Mouse (Mus musculus) midbrain, embryonic 16.5 days (tissue): ENCODE measurements around the gene Fbh1. TPM values are rescaled to one million over a fixed set of nuclear protein-coding genes. Genes with fewer than 3 reads are reported as not detected.
A peak's percentile ranks its signal among the peaks of the same experiment; 100 is the strongest.
"Not testable (repeated sequence)": the region's sequence is repeated elsewhere in the genome, so short reads cannot be mapped to it uniquely, and the experiment has no call there.

Experiments
- ATAC-seq: fragments of 200-750 bp; cut with Nextera tagmentation; 2 replicates; pipeline ENCODE4 v1.8.0; 2017; ENCODE audit warnings: moderate TSS enrichment
- H3K27ac ChIP-seq: fragments of 300-500 bp; sonication (generic); 2 replicates; pipeline ENCODE4 v1.5.1; 2014; ENCODE audit warnings: mild to moderate bottlenecking, low read length, mixed read lengths
- H3K27me3 ChIP-seq: fragments of 300-500 bp; sonication (generic); 2 replicates; pipeline ENCODE4 v1.6.1; 2014; ENCODE audit warnings: low read depth, low read length, mixed read lengths; ENCODE audit not compliant: control insufficient read depth, insufficient read depth
- H3K36me3 ChIP-seq: fragments of 300-500 bp; sonication (generic); 2 replicates; pipeline ENCODE4 v1.6.1; 2014; ENCODE audit warnings: mild to moderate bottlenecking, low read length, moderate library complexity, mixed read lengths; ENCODE audit not compliant: control insufficient read depth, insufficient read depth
- H3K4me1 ChIP-seq: fragments of 300-500 bp; sonication (generic); 2 replicates; pipeline ENCODE4 v1.6.1; 2014; ENCODE audit warnings: mild to moderate bottlenecking, low read length, mixed read lengths; ENCODE audit not compliant: control insufficient read depth, insufficient read depth
- H3K4me2 ChIP-seq: fragments of 300-500 bp; sonication (generic); 2 replicates; pipeline ENCODE4 v1.6.1; 2014; ENCODE audit warnings: mild to moderate bottlenecking, low read length, mixed read lengths
- H3K4me3 ChIP-seq: fragments of 300-500 bp; sonication (generic); 2 replicates; pipeline ENCODE4 v1.5.1; 2014; ENCODE audit warnings: low read depth, mild to moderate bottlenecking, low read length, moderate library complexity, mixed read lengths
- H3K9ac ChIP-seq: fragments of 300-500 bp; sonication (generic); 2 replicates; pipeline ENCODE4 v1.6.1; 2014; ENCODE audit warnings: low read depth, low read length, mixed read lengths
- H3K9me3 ChIP-seq: fragments of 300-500 bp; sonication (generic); replicated peaks from 2 replicates; pipeline ENCODE4 v1.6.1; 2014; ENCODE audit warnings: mild to moderate bottlenecking, low read length, mixed read lengths; ENCODE audit not compliant: control insufficient read depth, poor library complexity, severe bottlenecking
- WGBS: fragments of 180-500 bp; shearing (Covaris S2); extraction: QIAGEN DNeasy Blood & Tissue Kit; methylation state at CpG from one replicate; pipeline ENCODE4 v1.1.7; 2014; 5-methylcytosine and 5-hydroxymethylcytosine counted together
- polyA plus RNA-seq: library from polyadenylated mRNA; unstranded; fragments of >200 nt; fragmentation: Nextera tagmentation; extraction: Ambion mirVana; gene quantifications from 2 replicates; pipeline ENCODE4 v1.2.1, GENCODE M21; 2015

Fbh1 gene
- polyA plus RNA-seq, 1 experiment from 2014 or later = 128 TPM

DNA sequence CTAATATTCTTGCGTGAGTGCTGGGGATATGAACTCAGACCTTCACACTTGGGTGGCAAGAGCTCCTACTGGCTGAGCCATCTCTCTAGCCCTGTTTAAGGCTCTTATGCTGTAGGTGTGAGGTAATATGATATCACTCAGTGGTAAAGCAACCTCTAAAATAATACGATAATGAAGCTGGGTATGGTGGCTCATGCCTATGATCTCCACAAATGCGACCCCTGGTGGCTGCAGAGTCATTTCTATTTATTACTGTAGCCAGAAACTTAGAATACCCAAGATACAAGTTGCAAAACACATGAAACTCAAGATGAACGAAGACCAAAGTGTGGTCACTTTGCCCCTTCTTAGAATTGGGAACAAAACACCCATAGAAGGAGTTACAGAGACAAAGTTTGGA, 67.3 kb downstream of the Fbh1 start:
- not testable (repeated sequence) for H3K27ac ChIP-seq, H3K9me3 ChIP-seq, H3K4me2 ChIP-seq, H3K9ac ChIP-seq, ATAC-seq, H3K36me3 ChIP-seq, H3K4me3 ChIP-seq
- WGBS = 51% methylated on average over 4 of the region's 4 CpGs
- H3K4me1 ChIP-seq = peaks cover 10% of the 10 kb centered on the region
- H3K27me3 ChIP-seq = peaks cover 18% of the 10 kb centered on the region

DNA sequence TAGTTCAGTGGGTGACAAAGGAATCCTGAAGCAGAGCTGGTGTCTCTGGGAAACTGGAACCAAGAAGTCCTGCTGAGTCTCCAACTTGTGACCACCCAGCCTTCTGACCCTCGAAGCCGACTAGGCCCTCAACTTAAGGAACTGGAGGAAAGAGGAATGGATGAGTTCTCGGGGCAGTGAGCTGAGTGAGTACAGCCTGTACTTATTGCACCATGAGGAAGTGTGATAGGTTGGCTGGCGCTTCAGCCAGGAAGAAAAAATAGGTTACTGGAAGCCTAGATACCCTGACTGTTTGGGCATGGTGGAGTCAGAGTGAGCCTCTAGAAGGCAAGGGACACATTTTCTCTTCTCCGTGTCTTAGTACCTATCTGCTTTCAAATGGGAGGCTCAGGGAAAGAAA, 68.8 kb downstream of the Fbh1 start:
- Histone ChIP-seq H3K9ac (no peak overlapping the region), H3K4me2 (no peak overlapping the region), H3K27me3 (peaks cover 20% of the 10 kb centered on the region), H3K36me3 (no peaks in the 10 kb centered on the region), H3K27ac (no peak overlapping the region), H3K4me3 (no peak overlapping the region), H3K9me3 (no peaks in the 10 kb centered on the region), H3K4me1 (peaks cover 12% of the 10 kb centered on the region)
- WGBS = 89% methylated on average over 5 of the region's 5 CpGs
- no peak for ATAC-seq

DNA sequence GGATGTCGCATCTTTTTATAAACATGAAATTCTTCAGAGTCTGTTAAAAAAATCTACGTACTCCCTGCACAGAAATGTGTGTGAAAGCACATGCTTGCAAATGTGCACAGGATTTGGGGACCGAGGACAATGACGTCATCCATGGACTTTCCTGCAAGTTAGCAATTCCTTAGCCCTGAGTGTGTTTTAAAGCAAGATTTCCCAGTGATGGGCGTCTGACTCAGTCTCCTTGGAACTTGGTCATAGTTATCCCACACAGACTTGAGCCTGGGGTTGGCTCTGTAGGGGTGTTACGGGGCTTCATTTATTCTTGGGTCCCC, 70.7 kb downstream of the Fbh1 start:
- no peak for ATAC-seq
- WGBS = 38% methylated on average over 6 of the region's 6 CpGs
- H3K4me3 ChIP-seq = no peak overlapping the region

DNA sequence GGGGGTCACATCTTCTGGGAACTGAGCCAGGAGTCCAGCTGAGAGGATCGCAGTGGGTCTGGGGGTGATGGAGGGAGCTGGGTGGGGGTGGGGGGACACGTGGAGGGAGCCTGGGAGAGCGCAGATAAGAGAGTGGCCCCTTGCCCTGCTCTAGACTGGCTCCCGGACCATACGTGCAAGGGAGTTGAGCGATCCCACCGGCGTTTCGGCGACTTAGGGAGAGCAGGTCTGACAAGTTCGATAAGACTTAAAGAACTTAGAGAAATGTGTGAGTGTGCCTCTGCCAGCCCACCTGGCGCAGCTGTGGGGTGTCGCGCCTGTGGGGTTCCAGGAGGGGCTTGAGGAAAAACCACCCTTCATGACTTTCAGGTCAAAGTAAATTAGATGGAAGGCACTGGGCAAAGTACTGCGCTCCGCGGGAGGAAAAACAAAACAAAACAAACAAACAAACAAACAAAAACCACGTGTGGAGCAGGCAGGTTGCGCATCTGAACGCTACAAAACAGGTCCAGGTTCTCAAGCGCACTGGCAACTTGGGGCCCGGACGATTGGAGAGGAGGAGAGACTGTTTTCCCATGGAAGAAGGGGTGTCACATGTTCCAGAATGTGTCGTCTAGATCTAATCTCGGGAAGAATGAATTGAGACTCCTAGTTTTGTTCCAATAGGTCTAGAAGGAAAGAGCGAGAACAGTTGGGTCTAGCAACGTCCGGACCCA, 71.2 kb downstream of the Fbh1 start:
- peak; percentile 75 for ATAC-seq
- peak overlapping the region; percentile 63 for H3K9ac ChIP-seq
- WGBS = 3% methylated on average over 28 of the region's 28 CpGs

More for the DNA sequence above, 70.7 kb downstream of the Fbh1 start:
- peak overlapping the region; percentile 100 for H3K4me2 ChIP-seq
- peaks cover 20% of the 10 kb centered on the region for H3K27me3 ChIP-seq
- H3K9me3 ChIP-seq = no peaks in the 10 kb centered on the region
- H3K9ac ChIP-seq = no peak overlapping the region
- H3K4me1 ChIP-seq = peaks cover 12% of the 10 kb centered on the region
- no peaks in the 10 kb centered on the region for H3K36me3 ChIP-seq
- no peak overlapping the region for H3K27ac ChIP-seq

DNA sequence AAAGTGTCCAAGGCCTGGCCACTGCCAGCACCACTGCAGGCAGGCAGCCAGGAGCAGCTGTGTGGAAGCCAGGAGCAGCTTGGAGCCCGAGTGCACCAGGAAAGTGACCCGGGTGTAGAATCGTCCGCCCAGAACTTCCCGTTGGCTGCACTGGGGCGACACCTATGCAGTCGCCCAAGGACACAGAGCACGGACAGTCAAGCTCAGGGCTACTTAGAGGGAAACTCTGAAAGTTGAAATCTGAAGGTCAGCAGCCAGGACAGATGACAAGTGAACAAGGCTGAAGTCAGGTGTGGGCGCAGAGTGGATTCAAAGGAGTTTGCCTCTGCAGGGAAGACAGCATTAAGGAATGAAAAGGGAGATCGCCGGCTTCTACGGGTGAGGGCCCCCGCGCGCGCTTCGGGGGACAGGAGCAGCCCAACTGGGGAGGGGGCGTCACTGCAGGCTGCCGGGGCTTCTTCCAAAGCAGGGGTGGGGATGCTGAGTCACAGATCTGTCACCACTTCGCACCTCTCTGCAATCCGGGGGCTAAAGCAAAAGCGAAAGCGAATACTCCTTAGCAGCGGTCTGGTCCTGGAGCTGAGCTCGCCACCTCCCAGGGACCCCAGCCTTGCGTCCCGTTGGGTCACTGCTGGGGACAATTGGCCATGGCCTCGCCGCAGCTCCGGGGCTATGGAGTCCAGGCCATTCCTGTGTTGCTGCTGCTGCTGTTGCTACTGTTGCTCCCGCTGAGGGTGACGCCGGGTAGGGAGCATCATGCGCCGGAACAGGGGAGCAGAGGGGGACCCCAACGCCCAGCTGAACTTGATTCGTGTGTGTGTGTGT, 72.0 kb downstream of the Fbh1 start, which contains the start of gene Il15ra:
TSS of gene Il15ra (plus strand) at position 90 of the 825 bp plus-strand sequence.
- Histone ChIP-seq H3K9me3 (no peaks in the 10 kb centered on the region), H3K36me3 (no peaks in the 10 kb centered on the region), H3K4me1 (peaks cover 12% of the 10 kb centered on the region), H3K27me3 (peaks cover 20% of the 10 kb centered on the region), H3K4me2 (peak within 1 kb of the TSS; percentile 100), H3K4me3 (peak within 1 kb of the TSS; percentile 53), H3K9ac (peak within 1 kb of the TSS; percentile 63), H3K27ac (no peak within 1 kb of the TSS)
- peak; percentile 82 for ATAC-seq
- WGBS = under 1% methylated on average over 36 of the region's 37 CpGs

More for the DNA sequence above, 71.2 kb downstream of the Fbh1 start:
- H3K27me3 ChIP-seq = peaks cover 20% of the 10 kb centered on the region
- H3K4me2 ChIP-seq = peak overlapping the region; percentile 100
- H3K36me3 ChIP-seq = no peaks in the 10 kb centered on the region
- H3K27ac ChIP-seq = no peak overlapping the region
- peak overlapping the region; percentile 53 for H3K4me3 ChIP-seq
- H3K9me3 ChIP-seq = no peaks in the 10 kb centered on the region
- peaks cover 12% of the 10 kb centered on the region for H3K4me1 ChIP-seq

DNA sequence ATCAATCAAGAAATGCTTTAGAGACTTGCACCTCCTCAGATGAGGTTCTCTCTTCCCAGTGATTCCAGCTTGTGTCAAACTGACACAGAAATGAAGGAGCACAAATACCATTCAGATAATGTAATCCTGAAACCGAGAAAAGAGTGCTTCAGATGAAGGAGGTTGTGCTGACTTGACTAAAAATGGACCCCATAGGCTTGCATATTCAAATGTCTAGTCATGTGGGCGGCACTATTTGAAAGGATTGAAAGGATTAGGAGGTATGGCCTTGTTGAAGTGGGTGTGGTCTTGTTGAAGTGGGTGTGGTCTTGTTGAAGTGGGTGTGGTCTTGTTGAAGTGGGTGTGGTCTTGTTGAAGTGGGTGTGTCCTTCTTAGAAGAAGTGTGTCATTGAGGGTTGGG, 77.5 kb downstream of the Fbh1 start:
- Histone ChIP-seq H3K9ac (no peak overlapping the region), H3K4me3 (no peak overlapping the region), H3K27me3 (peaks cover under 1% of the 10 kb centered on the region; the same call in 1 of the 2 replicates), H3K9me3 (no peaks in the 10 kb centered on the region), H3K4me2 (no peak overlapping the region), H3K27ac (no peak overlapping the region), H3K4me1 (no peaks in the 10 kb centered on the region), H3K36me3 (no peaks in the 10 kb centered on the region)
- 94% methylated on average over 2 of the region's 2 CpGs for WGBS
- ATAC-seq = no peak

DNA sequence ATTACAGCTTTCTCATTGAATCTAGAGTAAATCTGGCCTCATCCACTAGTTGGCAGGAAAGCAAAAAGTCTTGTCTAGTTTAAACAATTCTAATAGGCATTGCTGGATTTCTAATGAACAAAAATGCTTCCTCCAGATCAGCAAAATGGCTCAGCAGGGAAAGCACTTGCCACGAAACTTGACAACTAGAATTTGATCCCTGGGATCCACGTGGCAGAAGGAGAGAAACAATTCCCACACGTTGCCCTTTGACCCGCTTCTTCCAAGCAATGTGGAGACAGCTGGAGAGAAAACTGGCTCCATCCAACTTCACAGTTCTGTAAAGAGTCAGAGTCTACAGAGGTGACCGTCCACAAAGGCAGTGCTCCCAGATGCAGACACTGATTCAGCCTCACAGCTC, 78.4 kb downstream of the Fbh1 start:
- Histone ChIP-seq H3K4me1 (no peaks in the 10 kb centered on the region), H3K27ac (no peak overlapping the region), H3K4me2 (no peak overlapping the region), H3K27me3 (no peaks in the 10 kb centered on the region), H3K36me3 (no peaks in the 10 kb centered on the region), H3K9ac (no peak overlapping the region), H3K9me3 (no peaks in the 10 kb centered on the region), H3K4me3 (no peak overlapping the region)
- ATAC-seq = no peak
- 61% methylated on average over 5 of the region's 5 CpGs for WGBS

DNA sequence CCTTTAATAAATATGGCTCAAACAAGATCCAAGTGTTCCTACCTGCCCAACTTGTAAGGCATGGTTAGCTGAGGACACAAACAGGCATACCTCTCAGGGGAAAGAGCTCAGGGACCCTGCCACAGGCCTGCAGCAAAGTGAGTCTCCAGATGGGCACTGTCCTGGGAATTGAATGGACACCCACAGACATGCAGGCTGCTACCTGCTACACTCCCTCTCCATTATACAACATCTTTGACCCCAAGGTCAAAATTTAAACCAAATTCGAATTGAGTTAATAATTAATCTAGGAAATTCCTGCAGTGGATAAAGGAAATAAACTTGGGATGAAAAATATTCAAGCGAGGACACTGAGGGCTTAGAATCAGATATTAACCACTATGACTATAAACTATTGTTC, 81.5 kb downstream of the Fbh1 start:
- ATAC-seq = no peak
- WGBS = 73% methylated on average over 2 of the region's 2 CpGs
- Histone ChIP-seq H3K27ac (no peak overlapping the region), H3K4me2 (no peak overlapping the region), H3K27me3 (no peaks in the 10 kb centered on the region), H3K9ac (no peak overlapping the region), H3K9me3 (no peaks in the 10 kb centered on the region), H3K4me1 (no peaks in the 10 kb centered on the region), H3K4me3 (no peak overlapping the region), H3K36me3 (no peaks in the 10 kb centered on the region)

DNA sequence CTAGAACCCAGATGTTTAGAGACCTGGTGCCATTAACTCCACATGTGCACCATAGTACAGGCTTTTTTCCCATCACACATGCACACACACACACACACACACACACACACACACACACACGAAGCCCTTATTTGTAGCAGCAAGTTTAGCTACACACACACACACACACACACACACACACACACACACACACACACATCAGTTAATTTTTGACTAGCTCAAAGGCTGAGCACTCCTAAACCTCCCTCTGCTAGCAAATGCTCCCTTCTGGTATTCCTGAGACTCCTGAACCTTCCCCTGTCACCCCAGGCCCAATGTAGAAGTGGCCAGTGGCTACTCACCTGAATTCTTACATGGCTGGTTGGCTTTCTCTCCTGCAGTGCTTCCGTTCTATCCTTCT, 83.3 kb downstream of the Fbh1 start:
- H3K4me1 ChIP-seq = no peaks in the 10 kb centered on the region
- no peak overlapping the region for H3K9ac ChIP-seq
- no peaks in the 10 kb centered on the region for H3K27me3 ChIP-seq
- no peak for ATAC-seq
- H3K27ac ChIP-seq = no peak overlapping the region
- no peak overlapping the region for H3K4me3 ChIP-seq
- no peaks in the 10 kb centered on the region for H3K36me3 ChIP-seq
- no peak overlapping the region for H3K4me2 ChIP-seq
- 72% methylated on average over 2 of the region's 2 CpGs for WGBS
- no peaks in the 10 kb centered on the region for H3K9me3 ChIP-seq
